Comparison of ENCODE assay signal across 8 mouse cellular contexts in the genomic region with DNA sequence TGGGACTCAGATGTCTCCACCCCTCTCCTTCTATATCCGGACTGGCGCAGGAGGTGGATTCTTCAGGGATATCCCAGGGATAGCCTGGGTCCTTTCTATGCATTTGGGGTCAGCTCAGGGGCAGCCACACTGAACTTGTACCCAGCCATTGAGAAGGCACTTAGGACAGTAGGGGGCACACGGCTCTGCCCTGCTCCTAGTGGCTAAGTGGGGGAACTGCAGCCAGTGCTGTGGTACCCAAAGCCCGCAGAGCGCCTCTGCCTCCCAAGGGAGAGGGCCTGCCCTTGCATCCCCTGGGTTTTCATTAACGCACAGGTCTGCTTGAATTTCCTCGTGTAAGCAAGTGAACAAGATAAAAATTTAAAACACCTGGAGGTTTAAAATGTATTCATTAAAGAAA.
DNase-seq lines count a peak whose midpoint lies in the region; ATAC-seq and TF ChIP-seq lines count a peak whose summit lies in the region.
"Had no signal": no experiment of that assay in that cellular context is flagged by ENCODE, and none has a peak within 500 bp of the region (broad histone marks: within the 10 kb centered on the region; RNA-seq: fewer than 3 reads in every experiment).

No protein-coding gene starts in this region.

- DNase-seq in layer of hippocampus, adult 2 months (ENCODE audit: low spot score in 2 of 2): no peak
- no peak for DNase-seq in layer of hippocampus, adult 9-11 months
- DNase-seq in ES-CJ7 (ENCODE audit: low read depth, low spot score) (peak; percentile 70), adipocyte (ENCODE audit: low spot score) (no peak)
- no peak for DNase-seq in adrenal gland, adult 2 months

- no peak overlapping the region for H3K4me3 ChIP-seq in layer of hippocampus, adult 2 months
- no peak overlapping the region for H3K4me3 ChIP-seq in small intestine, adult 2 months (ENCODE audit: low read depth, low read length)
- H3K4me3 ChIP-seq: lung, embryonic 15.5 days had no signal

- H3K27ac ChIP-seq in layer of hippocampus, adult 2 months: no peak overlapping the region
- no peak overlapping the region for H3K27ac ChIP-seq in small intestine, adult 2 months (ENCODE audit: insufficient read depth, low read depth, low read length)
- H3K27ac ChIP-seq: lung, embryonic 15.5 days had no signal

- no peaks in the 10 kb centered on the region for H3K27me3 ChIP-seq in small intestine, adult 2 months (ENCODE audit: control insufficient read depth, insufficient read depth, low read length)
- H3K27me3 ChIP-seq: lung, embryonic 15.5 days had no signal

- H3K4me1 ChIP-seq in small intestine, adult 2 months (ENCODE audit: control insufficient read depth, insufficient read depth, insufficient read length, low read length): no peaks in the 10 kb centered on the region

- peak; percentile 76 for TF ChIP-seq CTCF in layer of hippocampus, adult 2 months (conservative IDR thresholded peaks at IDR 0.05)
- peak; percentile 56; the same call in 1 of the 2 replicates for TF ChIP-seq CTCF in small intestine, adult 2 months (IDR thresholded peaks at IDR 0.05; ENCODE audit: extremely low read depth, insufficient read length, insufficient replicate concordance, low read depth, low read length)

- ATAC-seq in common myeloid progenitor, adult 5-6 weeks (replicated peaks; ENCODE audit: low read depth, poor library complexity, severe bottlenecking): peak; percentile 77

- no peak for TF ChIP-seq POLR2A in small intestine, adult 2 months (IDR thresholded peaks at IDR 0.05; ENCODE audit: low read depth, low read length)

- 69% methylated on average over 7 of the region's 7 CpGs for WGBS in small intestine, adult 2 months

- no peaks in the 10 kb centered on the region for H3K36me3 ChIP-seq in small intestine, adult 2 months (ENCODE audit: control insufficient read depth, insufficient read depth, low read length)
- H3K36me3 ChIP-seq: lung, embryonic 15.5 days had no signal
